Mouse (Mus musculus) intestine, embryonic 15.5 days (tissue): Measurements from ENCODE around the gene Olfr140. TPM values are rescaled to one million over a fixed set of nuclear protein-coding genes. Genes with fewer than 3 reads are reported as not detected.

Experiments used
- ATAC-seq: fragments of 200-750 bp; cut with Nextera tagmentation; 2 replicates; pipeline ENCODE4 v1.8.0; 2017; ENCODE audit warnings: moderate TSS enrichment, moderate library complexity
- H3K27ac ChIP-seq: fragments of 300-500 bp; sonication (generic); 2 replicates; pipeline ENCODE4 v1.5.1; 2015; ENCODE audit warnings: mild to moderate bottlenecking, inconsistent platforms
- H3K27me3 ChIP-seq: fragments of 300-500 bp; sonication (generic); replicated peaks from 2 replicates; pipeline ENCODE4 v1.6.1; 2015; ENCODE audit warnings: inconsistent platforms
- H3K36me3 ChIP-seq: fragments of 300-500 bp; sonication (generic); 2 replicates; pipeline ENCODE4 v1.6.1; 2015; ENCODE audit warnings: inconsistent platforms
- H3K4me1 ChIP-seq: fragments of 300-500 bp; sonication (generic); replicated peaks from 2 replicates; pipeline ENCODE4 v1.6.1; 2015; ENCODE audit warnings: inconsistent platforms
- H3K4me2 ChIP-seq: fragments of 300-500 bp; sonication (generic); replicated peaks from 2 replicates; pipeline ENCODE4 v1.6.1; 2015; ENCODE audit warnings: mild to moderate bottlenecking, inconsistent platforms
- H3K4me3 ChIP-seq: fragments of 300-500 bp; sonication (generic); replicated peaks from 2 replicates; pipeline ENCODE4 v1.5.1; 2015; ENCODE audit warnings: inconsistent platforms
- H3K9ac ChIP-seq: fragments of 300-500 bp; sonication (generic); 2 replicates; pipeline ENCODE4 v1.6.1; 2015; ENCODE audit warnings: inconsistent platforms
- H3K9me3 ChIP-seq: fragments of 300-500 bp; sonication (generic); 2 replicates; pipeline ENCODE4 v1.6.1; 2016; ENCODE audit warnings: inconsistent platforms
- WGBS: fragments of 180-500 bp; shearing (Covaris S2); methylation state at CpG from one replicate; pipeline ENCODE4 v1.1.7; 2015; 5-methylcytosine and 5-hydroxymethylcytosine counted together
- polyA plus RNA-seq: library from polyadenylated mRNA; unstranded; fragments of >200 nt; fragmentation: Nextera tagmentation; extraction: Ambion mirVana; gene quantifications from 2 replicates; pipeline ENCODE4 v1.2.1, GENCODE M21; 2015

Gene Olfr140
- polyA plus RNA-seq: not detected in 2 replicates

DNA sequence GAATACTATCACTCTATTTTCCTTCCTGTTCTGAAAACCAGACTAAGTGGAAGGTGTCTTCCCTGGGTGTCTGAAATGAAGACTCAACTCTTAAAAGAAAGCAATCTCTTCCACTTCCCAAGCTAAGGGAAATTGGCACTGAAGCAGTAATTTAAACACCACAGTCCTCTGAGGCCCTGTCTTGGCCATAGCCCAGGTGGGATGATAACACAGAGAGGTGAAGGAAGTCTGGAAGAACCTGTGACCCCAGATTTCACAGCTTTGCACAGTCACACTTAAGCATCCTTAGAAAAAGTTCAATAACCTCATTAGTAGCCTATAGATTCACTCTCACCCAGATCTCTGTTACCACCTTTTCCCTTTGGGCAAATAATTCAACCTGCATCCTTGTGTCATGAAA, at the start of gene Olfr140:
Gene Olfr140, minus strand, starts transcription at position 101 of the 400 bp plus-strand sequence.
- no peak for ATAC-seq
- no peaks in the 10 kb centered on the region for H3K4me1 ChIP-seq
- H3K4me3 ChIP-seq: no peak within 1 kb of the TSS
- no peak within 1 kb of the TSS for H3K9ac ChIP-seq
- H3K36me3 ChIP-seq: no peaks in the 10 kb centered on the region
- no peaks in the 10 kb centered on the region for H3K27me3 ChIP-seq
- no peak within 1 kb of the TSS for H3K27ac ChIP-seq
- H3K9me3 ChIP-seq: no peaks in the 10 kb centered on the region
- no peak within 1 kb of the TSS for H3K4me2 ChIP-seq

- no peak overlapping the region for H3K27ac ChIP-seq
- H3K36me3 ChIP-seq: no peaks in the 10 kb centered on the region
- H3K9me3 ChIP-seq: no peaks in the 10 kb centered on the region
- no peak overlapping the region for H3K4me3 ChIP-seq
- H3K4me1 ChIP-seq: no peaks in the 10 kb centered on the region
- H3K27me3 ChIP-seq: no peaks in the 10 kb centered on the region
- no peak overlapping the region for H3K9ac ChIP-seq
- no peak overlapping the region for H3K4me2 ChIP-seq
- no peak for ATAC-seq
- 72% methylated on average over 2 of the region's 2 CpGs for WGBS
These were observed 6.7 kb upstream of the Olfr140 start for GRCm38 (mm10) chr2:90070065-90070464.

GRCm38 (mm10) chr2:90035037-90035436, 28.4 kb downstream of the Olfr140 start, which contains the start of gene Olfr1265:
Olfr1265 (plus strand) TSS chr2:90035337.
- Histone ChIP-seq H3K4me3 (no peak within 1 kb of the TSS), H3K4me1 (no peaks in the 10 kb centered on the region), H3K4me2 (no peak within 1 kb of the TSS), H3K27me3 (no peaks in the 10 kb centered on the region), H3K36me3 (no peaks in the 10 kb centered on the region), H3K9me3 (no peaks in the 10 kb centered on the region), H3K9ac (no peak within 1 kb of the TSS), H3K27ac (no peak within 1 kb of the TSS)
- no peak for ATAC-seq

DNA sequence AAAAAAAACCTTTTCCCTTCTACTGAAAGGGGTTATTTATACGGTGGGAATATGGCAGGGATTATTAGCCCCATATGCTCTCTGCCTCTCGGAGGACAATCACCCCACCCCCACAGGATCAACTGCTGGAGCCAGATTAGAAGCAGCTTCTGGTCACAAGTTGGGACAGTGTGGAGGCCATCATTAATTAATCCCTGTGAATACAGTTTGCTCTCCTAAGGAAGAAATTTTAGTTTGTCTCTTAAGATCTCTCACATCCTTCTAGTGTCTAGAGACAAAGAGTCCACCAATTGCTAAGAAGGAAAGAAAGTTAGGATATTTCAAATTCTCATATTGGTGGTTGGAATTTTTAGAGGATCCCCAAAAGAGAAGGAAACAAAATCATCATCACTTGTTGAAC, 37.9 kb downstream of the Olfr140 start, which contains the start of gene Olfr1264:
Gene Olfr1264, minus strand, starts transcription at position 101 of the 400 bp plus-strand sequence.
- no peak for ATAC-seq
- H3K9me3 ChIP-seq: no peaks in the 10 kb centered on the region

DNA sequence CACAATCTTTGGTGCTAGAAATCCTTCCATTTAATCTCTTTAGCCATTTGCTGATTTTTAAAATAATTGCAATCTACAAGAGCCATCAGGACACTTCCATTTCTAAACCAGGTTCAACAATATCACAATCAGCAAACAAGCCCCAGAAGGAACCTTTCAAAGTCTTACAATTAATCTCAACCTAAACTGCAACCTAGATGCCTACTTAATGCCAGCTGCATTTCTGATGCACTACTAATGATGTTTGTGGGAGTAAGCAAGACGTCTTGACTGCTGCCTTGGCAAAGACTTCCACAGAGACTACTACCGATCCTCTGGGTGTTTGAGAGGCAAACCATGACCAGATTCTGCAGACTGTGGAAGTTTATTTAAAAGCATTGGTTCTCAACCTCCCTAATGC, 51.6 kb downstream of the Olfr140 start, which contains the start of gene Olfr1263:
Gene Olfr1263, plus strand, starts transcription at position 301 of the 400 bp plus-strand sequence.
- Histone ChIP-seq H3K36me3 (no peaks in the 10 kb centered on the region), H3K27me3 (no peaks in the 10 kb centered on the region), H3K9ac (no peak within 1 kb of the TSS), H3K4me1 (no peaks in the 10 kb centered on the region), H3K9me3 (no peaks in the 10 kb centered on the region), H3K4me2 (no peak within 1 kb of the TSS), H3K27ac (no peak within 1 kb of the TSS), H3K4me3 (no peak within 1 kb of the TSS)
- WGBS: 81% methylated on average over 2 of the region's 2 CpGs
- no peak for ATAC-seq

More for the DNA sequence above, 37.9 kb downstream of the Olfr140 start, which contains the start of gene Olfr1264:
- no peak within 1 kb of the TSS for H3K27ac ChIP-seq
- H3K4me3 ChIP-seq: no peak within 1 kb of the TSS
- no peaks in the 10 kb centered on the region for H3K36me3 ChIP-seq
- no peaks in the 10 kb centered on the region for H3K4me1 ChIP-seq
- H3K9ac ChIP-seq: no peak within 1 kb of the TSS
- H3K27me3 ChIP-seq: no peaks in the 10 kb centered on the region
- no peak within 1 kb of the TSS for H3K4me2 ChIP-seq
- 66% methylated on average over 2 of the region's 2 CpGs for WGBS

- Histone ChIP-seq H3K4me3 (no peak within 1 kb of the TSS), H3K9ac (no peak within 1 kb of the TSS), H3K9me3 (no peaks in the 10 kb centered on the region), H3K4me2 (no peak within 1 kb of the TSS), H3K4me1 (no peaks in the 10 kb centered on the region), H3K36me3 (no peaks in the 10 kb centered on the region), H3K27me3 (no peaks in the 10 kb centered on the region), H3K27ac (no peak within 1 kb of the TSS)
- no peak for ATAC-seq
These were observed 63.5 kb downstream of the Olfr140 start, which contains the start of gene Olfr1262 for GRCm38 (mm10) chr2:89999845-90000244. Olfr1262 (plus strand) TSS chr2:90000145.

Other genes with a start within 250 kb of the Olfr140 start
- gene Olfr1256, start 222.0 kb downstream of the Olfr140 start, polyA plus RNA-seq: not detected in 2 replicates
- gene Olfr48, start 215.4 kb downstream of the Olfr140 start, polyA plus RNA-seq: not detected in 2 replicates
- gene Olfr1257, start 185.2 kb downstream of the Olfr140 start, polyA plus RNA-seq: 0.09 TPM in 1 of 2 replicates, not detected in the other
- not detected in 2 replicates for gene Olfr1258, start 136.3 kb downstream of the Olfr140 start, polyA plus RNA-seq
- not detected in 2 replicates for gene Olfr1259, start 114.9 kb downstream of the Olfr140 start, polyA plus RNA-seq
- not detected in 2 replicates for gene Olfr1260, start 89.3 kb downstream of the Olfr140 start, polyA plus RNA-seq
- gene Olfr1261, start 72.4 kb downstream of the Olfr140 start, polyA plus RNA-seq: not detected in 2 replicates
- not detected in 2 replicates for gene Olfr1262, start 63.4 kb downstream of the Olfr140 start, polyA plus RNA-seq
- gene Olfr1263, start 51.5 kb downstream of the Olfr140 start, polyA plus RNA-seq: not detected in 2 replicates
- not detected in 2 replicates for gene Olfr1264, start 38.0 kb downstream of the Olfr140 start, polyA plus RNA-seq
- gene Olfr1265, start 28.3 kb downstream of the Olfr140 start, polyA plus RNA-seq: not detected in 2 replicates
- gene Olfr1269, start 57.8 kb upstream of the Olfr140 start, polyA plus RNA-seq: not detected in 2 replicates
- not detected in 2 replicates for gene Olfr32, start 78.7 kb upstream of the Olfr140 start, polyA plus RNA-seq
- gene Olfr1270, start 89.5 kb upstream of the Olfr140 start, polyA plus RNA-seq: not detected in 2 replicates
- not detected in 2 replicates for gene Olfr1506, start 160.9 kb upstream of the Olfr140 start, polyA plus RNA-seq
- gene Olfr142, start 194.0 kb upstream of the Olfr140 start, polyA plus RNA-seq: not detected in 2 replicates
- not detected in 2 replicates for gene Olfr1271, start 207.4 kb upstream of the Olfr140 start, polyA plus RNA-seq
- not detected in 2 replicates for gene Olfr1272, start 229.2 kb upstream of the Olfr140 start, polyA plus RNA-seq